Mouse (Mus musculus) monocyte, adult 5-6 weeks (primary cell): ENCODE measurements at regions not wholly inside any gene's neighbourhood (a gene's known extent, or its start where the extent isn't known, plus 50 kb on each side); places are given as distances from the start of the nearest gene placed in this dataset.
A peak's percentile ranks its signal among the peaks of the same experiment; 100 is the strongest.
"Not testable (repeated sequence)": the region's sequence is repeated elsewhere in the genome, so short reads cannot be mapped to it uniquely, and the experiment has no call there.

Experiments used
- ATAC-seq: fragments of 153-309, 156-312 bp; replicated peaks from 2 replicates; pipeline ENCODE4 v1.8.0; 2017; ENCODE audit warnings: mild to moderate bottlenecking; ENCODE audit not compliant: low TSS enrichment, insufficient number of reproducible peaks, severe bottlenecking, poor library complexity, low FRiP score

DNA sequence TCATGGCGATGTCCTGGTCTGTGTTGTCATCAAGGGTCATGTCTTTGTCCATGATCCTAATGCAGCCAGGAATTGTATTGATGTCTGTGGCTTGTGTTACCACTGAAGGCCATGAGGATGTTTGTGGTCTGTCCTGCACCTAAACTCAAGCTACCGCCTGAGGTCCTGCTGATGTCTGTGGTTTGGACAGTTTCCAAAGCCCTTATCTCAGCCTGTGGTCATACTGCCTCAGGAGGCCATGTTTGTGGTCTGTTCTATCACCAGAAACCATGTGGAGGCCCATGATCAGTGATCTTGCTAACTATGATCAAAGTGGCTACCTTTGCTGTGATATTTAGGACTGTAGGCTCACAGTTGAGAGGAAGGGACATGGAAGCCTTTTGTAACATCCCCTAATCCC, 187.8 kb upstream of the Mad2l1 start:
- ATAC-seq = peak; percentile 47; the same call in 1 of the 2 replicates

DNA sequence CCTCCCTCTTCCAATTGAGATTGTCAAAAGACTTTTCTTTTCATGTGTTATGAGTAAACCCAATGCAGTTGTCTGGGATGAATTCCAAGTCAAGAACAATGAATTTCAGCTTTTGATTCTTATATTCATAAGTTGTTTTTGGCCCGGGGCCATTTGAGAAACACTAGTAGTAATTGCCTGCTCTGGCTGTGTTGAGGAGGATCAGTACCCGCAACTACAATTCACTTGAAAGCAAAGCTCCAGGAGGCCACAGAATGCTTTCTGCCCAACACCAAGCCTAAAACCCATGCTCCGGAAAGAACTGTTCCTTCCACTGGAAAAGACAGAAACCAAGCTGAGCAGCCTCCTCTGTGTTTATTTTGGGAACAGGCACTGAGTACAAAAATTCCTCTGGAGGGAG, 174.1 kb upstream of the Mad2l1 start:
- ATAC-seq = no peak

DNA sequence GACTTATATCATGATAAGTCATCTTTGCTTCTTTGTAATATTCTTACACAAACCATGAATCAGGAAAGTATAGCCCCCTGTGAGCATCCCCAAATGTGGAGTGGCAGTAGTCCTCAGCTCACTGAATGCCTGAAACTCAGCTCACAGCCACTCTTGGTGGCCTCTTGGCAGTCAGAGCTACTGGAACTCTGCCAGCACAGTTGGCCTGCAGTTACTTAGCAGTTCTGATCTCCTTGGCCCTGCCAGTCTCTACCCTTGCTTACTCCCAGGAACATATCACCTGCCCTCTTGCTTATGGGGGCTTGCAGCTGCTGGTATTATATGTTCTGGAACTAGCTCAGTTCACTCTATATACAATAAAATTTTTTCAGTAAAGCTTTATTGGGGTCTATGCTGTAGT, 167.9 kb upstream of the Mad2l1 start:
- ATAC-seq = no peak

DNA sequence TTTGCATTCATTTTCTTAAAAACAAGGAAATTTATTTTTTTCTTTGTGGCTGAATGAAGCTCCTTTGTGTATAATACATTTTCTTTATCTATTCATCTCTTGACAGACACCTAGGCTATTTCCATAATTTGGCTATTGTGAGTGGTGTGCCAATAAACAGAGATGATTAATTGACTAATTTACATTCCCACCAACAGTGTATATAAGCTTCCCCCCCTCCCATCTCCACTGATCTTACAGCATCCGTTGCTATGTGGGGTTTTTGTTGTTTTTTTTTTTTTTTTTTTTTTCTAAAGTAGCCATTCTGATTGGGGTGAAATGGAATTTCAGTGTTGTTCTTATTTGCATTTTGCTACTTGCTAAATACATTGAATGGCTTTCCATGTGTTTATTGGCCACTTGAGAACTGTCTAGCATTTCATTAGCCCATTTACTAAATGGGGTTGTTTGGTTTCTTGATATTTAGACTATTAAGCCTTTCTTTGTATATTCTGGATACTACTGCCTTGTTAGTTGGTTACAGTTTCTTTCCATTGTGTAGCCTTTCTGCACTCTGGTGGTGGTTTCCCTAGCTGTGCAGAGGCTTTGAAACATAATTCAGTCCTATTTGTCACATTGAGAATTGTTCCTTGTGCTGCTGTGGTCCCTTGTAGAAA, 153.8 kb upstream of the Mad2l1 start:
- ATAC-seq = no peak

DNA sequence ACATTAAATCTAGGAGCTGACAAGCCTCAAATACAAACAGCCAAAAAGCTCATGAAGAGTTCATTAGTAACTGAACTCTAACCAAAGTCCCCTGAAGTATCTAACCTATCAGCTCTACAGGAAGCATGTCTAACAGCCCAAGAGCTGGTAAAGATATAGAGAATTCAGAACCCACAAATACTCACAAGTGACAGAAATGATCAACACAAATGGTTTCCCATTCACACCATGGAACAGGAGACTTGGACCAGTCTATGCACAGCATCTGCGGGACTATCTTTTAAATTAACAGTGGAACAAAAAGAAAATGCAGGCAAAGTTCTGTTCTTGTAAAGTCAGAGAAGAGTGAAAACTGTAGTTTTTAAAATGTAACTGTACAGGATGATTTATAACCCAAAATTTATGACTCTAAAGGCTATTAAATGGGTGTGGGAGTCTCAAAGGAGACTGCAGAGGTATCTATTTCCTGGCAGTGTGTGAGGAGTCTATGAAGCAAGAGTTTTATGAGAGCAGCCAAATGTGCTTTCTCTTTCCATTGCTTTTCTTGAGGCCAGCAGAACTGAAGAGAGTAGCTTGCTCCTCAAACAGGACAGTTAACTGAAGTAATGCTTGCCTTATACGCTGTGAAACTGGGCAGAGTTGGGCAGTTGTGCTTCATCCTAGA, 152.7 kb upstream of the Mad2l1 start:
- ATAC-seq = no peak

DNA sequence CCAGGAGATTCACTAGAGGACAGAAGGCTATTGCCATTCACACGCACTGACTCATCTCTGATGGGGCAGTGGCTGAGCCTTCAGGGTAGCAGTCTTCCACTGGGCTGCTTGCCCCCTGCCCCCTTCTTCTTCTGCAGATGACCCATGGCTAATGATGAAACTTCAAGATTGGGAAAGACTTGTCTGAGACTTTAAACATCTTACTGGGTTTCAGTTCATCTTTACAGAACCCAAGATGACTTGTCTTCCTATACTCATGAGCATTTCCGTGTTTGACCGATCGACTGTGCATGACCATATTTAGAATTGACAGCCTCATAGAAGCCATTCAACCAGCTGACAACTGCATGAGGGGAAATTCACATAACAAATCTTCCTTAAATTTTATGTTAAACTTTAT, 140.0 kb upstream of the Mad2l1 start:
- ATAC-seq = peak; percentile 63

DNA sequence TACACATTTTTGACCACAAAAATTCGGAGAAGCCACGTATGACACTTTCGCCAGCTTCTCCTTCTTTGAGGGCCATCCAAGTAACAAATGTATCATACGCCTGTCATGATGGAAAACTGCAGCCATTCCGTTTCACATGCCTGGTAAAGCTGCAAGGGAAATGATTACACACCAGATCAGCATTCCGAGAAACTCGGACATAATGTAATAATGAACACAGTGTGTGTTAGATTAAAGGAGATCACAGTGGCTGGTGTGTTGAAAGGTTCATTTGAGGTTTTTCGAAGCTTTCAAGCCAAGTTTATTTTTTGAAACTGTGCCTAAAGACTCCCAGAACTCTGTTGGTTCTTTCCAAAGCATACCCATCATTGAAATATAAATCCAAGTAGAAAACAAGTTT, 137.8 kb upstream of the Mad2l1 start:
- ATAC-seq = no peak

DNA sequence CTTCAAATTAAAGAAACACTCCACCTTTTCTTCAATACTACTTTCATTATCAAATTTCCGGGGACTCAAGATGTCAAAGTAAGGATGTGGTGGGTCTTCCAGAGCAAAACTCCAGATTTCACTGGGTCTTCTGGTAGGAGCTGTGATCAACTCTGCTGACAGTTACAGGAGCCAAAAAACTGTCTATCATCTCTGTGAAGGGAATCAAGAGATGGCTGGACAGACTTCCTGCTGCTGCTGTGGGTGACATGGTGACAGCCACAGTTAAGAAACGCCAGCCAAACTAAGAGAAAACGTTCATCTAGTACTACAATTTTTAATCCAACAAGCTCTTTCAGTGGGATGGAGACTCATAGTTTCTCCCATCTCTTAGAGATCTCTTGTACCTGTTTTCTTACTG, 136.5 kb upstream of the Mad2l1 start:
- ATAC-seq = no peak

DNA sequence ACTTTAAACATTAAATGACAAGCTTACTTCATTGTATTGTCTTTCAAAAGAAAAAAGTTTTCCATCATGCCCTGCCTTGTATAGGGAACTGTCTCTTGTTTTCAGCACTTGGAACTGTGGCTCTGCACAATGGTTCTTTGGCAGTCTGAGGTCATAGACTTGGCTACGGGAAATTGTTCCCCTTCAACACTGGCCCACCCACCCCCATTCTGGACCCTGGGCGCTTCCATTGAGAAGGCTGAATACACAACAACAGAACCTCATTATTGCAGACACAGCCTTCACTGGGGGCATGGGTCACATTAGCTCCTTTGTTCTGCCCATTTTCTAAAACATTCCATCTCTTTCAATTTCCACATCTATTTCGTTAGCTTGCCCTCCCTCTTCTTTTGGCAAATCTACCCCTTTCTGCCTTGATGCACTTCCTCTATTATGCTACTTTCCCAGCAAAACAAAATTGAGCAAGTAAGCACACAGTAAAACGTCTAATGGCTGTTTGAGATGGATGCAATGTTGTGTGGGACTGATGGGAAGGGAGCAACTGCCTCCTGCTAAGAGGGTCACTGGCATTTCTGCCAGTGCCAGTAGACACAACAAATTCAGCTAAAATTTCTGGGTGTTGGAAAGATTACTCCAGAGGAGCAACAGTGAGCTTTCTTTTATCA, 136.0 kb upstream of the Mad2l1 start:
- no peak for ATAC-seq

DNA sequence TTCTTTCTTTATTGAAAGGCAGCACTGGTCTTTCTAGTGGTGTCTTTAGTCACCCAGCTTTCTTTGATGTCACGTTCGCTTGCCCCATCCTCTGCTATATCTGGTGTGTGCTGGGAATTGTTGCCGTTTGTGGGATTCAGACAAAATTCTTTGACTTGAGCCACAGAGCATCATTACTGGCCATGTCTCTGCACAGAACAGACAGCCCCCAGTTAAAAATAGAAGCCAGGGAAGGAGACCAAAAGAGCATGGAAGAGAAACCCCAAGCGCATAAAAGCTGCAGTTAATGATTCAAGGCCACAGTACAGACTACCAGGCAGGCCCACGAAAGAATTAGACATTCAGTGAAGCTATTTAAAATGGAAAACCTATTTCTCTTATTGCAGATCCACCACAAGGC, 133.7 kb upstream of the Mad2l1 start:
- no peak for ATAC-seq

DNA sequence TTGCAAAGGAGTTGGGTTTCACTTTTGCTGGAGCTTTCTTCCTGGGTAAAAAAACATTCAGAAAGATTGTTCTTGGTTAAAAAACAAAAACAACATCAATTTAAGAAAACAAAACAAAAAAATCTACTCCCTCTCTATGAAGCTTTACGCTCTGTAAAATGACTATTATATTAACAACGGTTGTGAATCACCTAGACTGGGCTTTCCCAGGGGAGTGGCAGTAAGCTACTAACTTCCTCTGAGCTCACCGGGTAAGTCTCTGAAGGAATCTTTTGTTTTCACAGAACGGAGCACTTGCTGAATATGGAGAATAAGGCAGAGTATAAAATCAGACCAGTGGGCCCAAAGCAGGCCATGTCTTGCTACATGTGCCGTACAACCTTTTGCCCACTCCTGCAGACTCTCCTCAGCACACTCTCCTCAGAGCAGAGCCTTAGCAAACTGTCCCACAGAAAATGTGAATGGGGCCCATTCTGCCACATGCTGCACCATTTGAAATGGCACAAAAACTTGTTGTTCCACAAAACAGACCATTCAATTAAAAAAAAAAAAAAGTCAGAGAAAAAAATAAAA, 133.2 kb upstream of the Mad2l1 start:
- ATAC-seq = no peak

DNA sequence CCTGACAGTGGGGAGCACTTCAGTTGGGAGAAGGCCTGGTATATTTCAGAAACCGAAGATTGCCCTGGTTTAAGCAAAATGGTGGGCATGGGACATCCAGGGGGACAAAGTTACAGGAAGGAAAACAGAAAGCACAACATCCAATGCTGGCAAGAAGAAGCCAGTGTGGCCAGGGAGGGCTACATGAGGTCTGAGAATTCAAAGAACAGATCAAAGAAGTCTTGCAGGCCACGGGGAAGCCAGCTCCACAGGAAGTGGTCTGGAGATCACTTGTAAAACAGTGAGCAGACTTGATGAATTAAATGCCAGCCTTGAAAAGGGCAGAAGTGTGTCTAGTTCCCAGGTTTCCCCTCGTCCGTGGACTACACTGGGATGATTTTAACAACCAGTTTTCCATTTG, 120.4 kb upstream of the Mad2l1 start:
- ATAC-seq = no peak

DNA sequence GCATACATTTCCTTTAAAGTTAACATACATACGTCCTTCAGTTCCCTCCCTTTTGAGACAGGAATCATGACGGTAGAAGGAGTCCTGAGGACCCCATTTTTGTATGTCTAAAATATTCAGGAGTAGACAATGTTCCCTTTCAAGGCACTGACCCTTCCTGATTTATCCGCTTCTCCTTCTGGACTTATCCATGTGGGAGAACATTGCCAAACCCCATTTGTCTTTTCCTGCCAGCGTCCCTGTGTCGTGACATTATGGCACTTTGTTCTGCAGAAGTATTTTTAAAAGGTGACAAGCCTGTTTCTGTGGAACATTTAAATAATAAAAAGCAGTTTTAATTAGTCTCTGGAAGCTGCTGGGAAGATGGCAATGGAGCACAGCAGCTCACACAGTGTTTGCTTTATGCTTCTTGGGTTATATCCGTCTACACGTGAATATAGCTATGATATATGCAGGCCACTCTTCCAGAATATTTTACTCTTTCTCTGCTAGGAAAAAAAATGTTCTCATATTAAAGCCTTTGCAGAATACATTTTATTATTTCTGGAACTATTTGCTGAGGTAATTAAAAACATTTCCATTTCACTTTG, 115.6 kb upstream of the Mad2l1 start:
- no peak for ATAC-seq

DNA sequence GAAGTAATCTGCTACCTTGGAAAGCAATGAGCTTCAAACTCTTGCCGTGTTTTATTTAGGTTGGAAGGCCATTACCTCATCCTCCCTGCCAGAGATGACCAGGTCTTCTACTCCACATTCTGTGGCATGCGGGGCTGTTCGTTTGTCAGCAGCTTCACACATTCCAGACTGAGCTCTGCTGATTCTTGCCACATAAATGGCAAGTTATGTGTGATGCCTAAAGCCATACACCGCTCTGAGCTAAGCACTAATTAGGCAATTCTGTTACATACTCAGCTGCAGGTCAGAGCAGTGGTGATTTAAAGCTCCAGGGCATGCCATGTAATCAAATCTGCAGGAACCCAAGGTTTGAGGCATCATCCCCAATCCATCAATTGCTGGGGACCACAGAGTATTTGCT, 106.8 kb upstream of the Mad2l1 start:
- no peak for ATAC-seq

DNA sequence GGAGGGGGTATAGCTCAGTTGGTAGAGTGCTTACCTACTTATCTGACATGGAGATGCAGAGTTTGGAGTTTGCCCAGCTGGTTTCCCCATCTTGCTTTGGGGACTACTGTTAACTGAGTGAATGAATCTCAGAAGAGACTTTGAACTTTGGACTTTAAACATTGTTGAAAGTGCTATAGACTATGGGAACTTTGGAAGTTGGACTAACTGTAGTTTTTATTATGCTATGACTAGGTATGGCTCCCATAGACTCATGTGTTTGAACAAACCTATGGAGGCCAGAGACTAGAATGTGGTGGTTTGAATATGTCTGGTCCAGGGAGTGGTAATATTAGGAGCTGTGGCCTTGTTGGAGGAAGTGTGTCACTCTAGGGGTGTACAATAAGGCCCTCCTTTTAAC, 84.8 kb upstream of the Mad2l1 start:
- not testable (repeated sequence) for ATAC-seq

DNA sequence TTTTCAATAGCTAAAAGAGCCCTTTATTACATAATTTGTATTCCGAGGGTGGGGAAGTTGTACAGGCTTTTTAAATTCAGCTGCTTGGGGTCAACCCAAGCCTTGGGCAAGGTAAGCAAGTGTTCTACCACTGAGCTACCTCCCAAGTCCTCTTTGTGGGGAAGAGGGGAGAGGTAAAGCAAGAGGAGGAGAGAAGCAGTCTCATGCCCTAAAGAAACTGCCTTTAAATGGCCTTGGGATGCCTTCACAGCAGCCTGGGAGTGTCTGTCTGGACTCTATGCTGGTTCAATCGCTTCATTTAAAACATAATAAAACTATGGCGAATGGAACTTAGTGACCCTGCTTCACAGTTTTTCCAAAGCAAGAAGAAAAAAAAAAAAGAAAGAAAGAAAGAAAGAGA, 77.0 kb upstream of the Mad2l1 start:
- no peak for ATAC-seq

DNA sequence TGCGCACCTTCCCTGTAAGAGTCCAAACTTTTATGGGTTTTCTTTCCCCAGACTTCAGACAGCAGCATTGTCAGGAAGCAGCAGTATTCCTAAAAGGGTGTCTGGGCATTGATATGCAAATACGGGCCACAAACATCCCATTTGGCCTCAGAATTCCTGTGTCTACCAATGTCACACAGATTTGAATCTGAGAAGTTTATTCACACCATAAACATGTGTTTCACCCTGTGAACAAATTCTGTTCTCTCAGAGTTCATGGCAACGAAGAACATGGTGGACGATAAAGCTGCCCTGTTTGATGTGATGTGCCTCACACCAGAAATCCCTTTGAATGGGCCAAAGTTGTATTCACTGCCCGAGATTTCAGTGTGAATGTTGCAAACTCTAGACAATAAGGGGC, 70.7 kb upstream of the Mad2l1 start:
- no peak for ATAC-seq

DNA sequence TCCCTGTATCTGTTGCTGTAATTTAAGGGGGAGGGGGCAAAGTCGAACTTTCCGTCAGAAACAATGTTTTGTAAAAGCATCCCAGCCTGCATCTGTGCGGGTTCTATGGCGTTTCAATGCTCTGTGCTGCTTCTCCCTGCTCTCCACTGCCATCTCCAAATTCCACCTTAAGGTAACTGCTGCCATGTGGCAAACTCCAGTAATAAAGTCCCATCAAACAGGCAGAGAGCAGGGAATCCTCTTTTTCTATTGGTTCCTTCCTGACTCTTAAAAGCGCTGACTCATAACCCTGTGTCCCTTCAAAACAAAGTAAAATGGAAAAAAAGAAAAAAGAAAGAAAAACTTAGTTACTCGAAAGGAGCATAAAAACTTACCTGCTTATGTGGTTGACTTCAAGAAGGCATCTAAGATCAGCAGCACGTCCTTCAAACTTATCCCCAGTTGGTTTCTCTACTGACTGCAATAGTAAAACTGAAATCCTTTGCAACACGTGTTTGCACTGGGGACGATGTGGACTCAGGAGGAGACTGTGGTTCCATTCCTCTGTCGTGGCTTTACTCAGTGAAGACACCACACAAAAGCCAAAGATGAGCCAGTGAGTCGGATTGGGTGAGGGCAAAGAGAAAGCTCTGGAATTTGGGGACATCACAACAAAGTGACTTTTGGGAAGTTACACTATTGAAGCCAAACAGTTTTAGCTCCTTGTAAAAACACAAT, 69.9 kb upstream of the Mad2l1 start:
- ATAC-seq = no peak

DNA sequence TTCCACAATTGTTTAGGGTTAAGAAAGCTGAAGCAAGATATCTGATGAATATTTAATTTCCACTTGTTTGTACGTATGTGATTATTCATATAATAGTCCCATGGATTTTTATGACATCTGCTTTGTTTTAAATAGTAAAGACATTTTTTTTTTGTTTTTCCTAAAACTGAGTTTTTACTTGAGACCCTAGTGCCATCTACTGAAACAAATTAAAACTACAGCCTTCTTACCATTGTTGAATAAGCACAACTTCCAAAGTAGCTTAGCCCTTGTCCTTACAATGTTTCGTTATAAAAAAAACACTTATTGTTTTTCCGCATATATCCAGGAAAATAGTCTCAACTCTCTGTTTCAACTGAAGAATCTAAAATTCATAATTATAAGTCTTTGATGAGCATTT, 68.4 kb upstream of the Mad2l1 start:
- no peak for ATAC-seq
